Mouse (Mus musculus) cerebellum, adult 2 months (tissue): ENCODE data around the gene Dffa. TPM values are rescaled to one million over a fixed set of nuclear protein-coding genes. Genes with fewer than 3 reads are reported as not detected.

Experiments
- DNase-seq, 2 experiments: peaks; one replicate each; pipeline ENCODE4 v3.0.0; 2021
- H3K27ac ChIP-seq: fragments of 200-500 bp; 2 replicates; pipeline ENCODE4 v1.5.1; 2012; ENCODE audit warnings: low read length, control low read depth, inconsistent platforms; ENCODE audit not compliant: insufficient read depth
- H3K27me3 ChIP-seq: fragments of 200-500 bp; 2 replicates; pipeline ENCODE4 v1.6.1; 2012; ENCODE audit warnings: inconsistent platforms, mild to moderate bottlenecking, low read length, moderate library complexity; ENCODE audit not compliant: control insufficient read depth, insufficient read depth
- H3K4me1 ChIP-seq: fragments of 200-500 bp; 2 replicates; pipeline ENCODE4 v1.6.1; 2011; ENCODE audit warnings: low read length; ENCODE audit not compliant: control insufficient read depth, insufficient read depth
- H3K4me3 ChIP-seq: fragments of 200-500 bp; replicated peaks from 2 replicates; pipeline ENCODE3; 2011; ENCODE audit warnings: mild to moderate bottlenecking, low read depth, low read length, control low read depth; ENCODE audit not compliant: insufficient read depth
- CTCF ChIP-seq: fragments of 200-500 bp; IDR thresholded peaks from 2 replicates; pipeline ENCODE4 v1.5.1; 2011; ENCODE audit warnings: low read depth, mild to moderate bottlenecking, control low read depth, low read length, moderate library complexity, borderline replicate concordance; ENCODE audit not compliant: insufficient read depth
- POLR2A ChIP-seq: fragments of 200-500 bp; IDR thresholded peaks from 2 replicates; pipeline ENCODE4 v1.6.1; 2011; ENCODE audit warnings: low read length, control low read depth, borderline replicate concordance; ENCODE audit not compliant: insufficient read depth
- WGBS: fragments of 180-500 bp; shearing (Covaris S2); methylation state at CpG from one replicate; pipeline ENCODE4 v1.1.7; 2018; 5-methylcytosine and 5-hydroxymethylcytosine counted together
- polyA plus RNA-seq: library from polyadenylated mRNA; depleted of rRNA; stranded (reverse); fragments of >200 nt; gene quantifications from 2 replicates; pipeline ENCODE4 v1.2.3, GENCODE M21; 2012; rRNA removed

Dffa gene
- 60.3 and 72.7 TPM in 2 replicates for polyA plus RNA-seq

DNA sequence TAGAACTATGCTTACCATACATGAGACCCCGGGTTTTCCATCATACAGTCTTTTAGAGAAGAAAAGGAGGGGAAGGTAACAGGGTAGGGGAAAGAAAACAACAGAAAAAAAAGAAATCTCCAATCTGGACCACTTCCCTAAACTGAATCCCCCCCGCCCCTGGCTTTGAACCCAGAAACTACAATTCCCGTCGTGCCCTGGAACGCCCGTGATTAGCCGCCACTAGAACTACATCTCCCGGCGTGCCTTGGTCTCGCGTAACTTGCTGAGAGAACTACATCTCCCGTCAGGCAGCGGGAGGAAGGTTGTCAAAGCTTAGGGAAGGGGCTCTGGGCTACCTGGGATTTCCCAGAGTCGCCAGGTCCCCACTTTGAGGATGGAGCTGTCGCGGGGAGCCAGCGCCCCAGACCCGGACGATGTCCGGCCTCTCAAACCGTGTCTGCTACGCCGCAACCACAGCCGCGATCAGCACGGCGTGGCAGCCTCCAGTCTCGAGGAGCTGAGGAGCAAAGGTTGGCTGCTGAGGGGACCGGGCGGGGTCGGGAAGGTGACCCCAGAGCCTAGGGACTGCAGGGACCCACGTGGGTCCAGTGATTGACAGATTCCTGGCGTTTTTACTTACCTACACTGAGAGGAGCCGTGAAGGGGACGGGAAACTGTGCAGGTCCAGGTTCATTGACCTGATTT lies at the start of gene Dffa:
TSS of gene Dffa (plus strand) at position 272 of the 687 bp plus-strand sequence.
- under 1% methylated on average over 35 of the region's 35 CpGs for WGBS
- DNase-seq: peak; percentile 93 to 94
- Histone ChIP-seq H3K4me3 (peak within 1 kb of the TSS; percentile 92), H3K4me1 (peaks cover 3% of the 10 kb centered on the region; the same call in 1 of the 2 replicates), H3K27ac (0 out of 2 replicates have a peak within 1 kb of the TSS, but pooled peaks have one; percentile 49), H3K27me3 (no peaks in the 10 kb centered on the region)
- TF ChIP-seq CTCF: no peak
- TF ChIP-seq POLR2A: peak; percentile 73; the same call in 1 of the 2 replicates

DNA sequence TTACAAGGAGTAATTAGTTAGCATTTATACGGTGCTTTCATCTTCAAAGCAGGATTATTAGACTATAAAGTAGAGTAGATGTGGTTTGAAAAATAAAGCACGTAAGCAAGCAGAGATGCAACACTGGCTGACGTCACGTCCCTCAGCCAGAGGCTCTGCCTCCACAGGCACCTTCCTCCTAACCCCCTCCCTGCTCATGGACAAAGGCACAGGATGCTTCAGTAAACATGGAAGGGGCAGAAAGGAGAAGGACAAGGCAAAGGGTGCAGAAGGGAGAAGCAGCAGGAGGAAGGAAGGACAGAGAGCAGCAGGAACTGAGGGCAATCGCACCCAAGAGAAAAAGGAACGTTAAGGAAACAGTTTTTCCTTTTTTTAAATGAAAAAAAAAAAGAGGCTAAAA lies 48.1 kb upstream of the Dffa start:
- DNase-seq: no peak
- Histone ChIP-seq H3K27me3 (no peaks in the 10 kb centered on the region), H3K4me3 (no peak overlapping the region), H3K4me1 (peaks cover 3% of the 10 kb centered on the region; the same call in 1 of the 2 replicates), H3K27ac (no peak overlapping the region)
- WGBS: 86% methylated on average over 6 of the region's 6 CpGs
- TF ChIP-seq CTCF: no peak
- no peak for TF ChIP-seq POLR2A

DNA sequence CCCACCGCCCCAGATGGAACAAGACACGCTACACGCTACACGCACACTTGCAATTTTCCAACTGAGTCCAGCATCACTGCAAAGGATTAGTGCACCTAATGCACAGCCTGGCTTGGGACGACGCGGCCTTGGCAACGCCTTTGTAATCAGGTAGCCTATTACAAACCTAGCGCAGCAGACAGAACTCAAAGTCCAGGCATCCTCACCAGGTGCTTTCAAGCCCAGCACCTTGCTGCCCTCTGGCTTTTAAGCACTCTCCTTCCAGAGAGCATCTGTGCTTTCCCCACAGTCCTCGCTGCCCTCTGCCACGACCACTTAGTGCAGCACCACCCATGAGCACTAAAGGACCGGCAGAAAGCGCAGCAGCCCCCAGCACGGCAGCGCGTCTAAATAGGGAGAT lies 47.0 kb upstream of the Dffa start:
- H3K27ac ChIP-seq: no peak overlapping the region
- no peaks in the 10 kb centered on the region for H3K27me3 ChIP-seq
- DNase-seq: no peak
- no peak overlapping the region for H3K4me3 ChIP-seq
- TF ChIP-seq POLR2A (no peak), CTCF (no peak)
- 88% methylated on average over 16 of the region's 16 CpGs for WGBS
- H3K4me1 ChIP-seq: peaks cover 8% of the 10 kb centered on the region

DNA sequence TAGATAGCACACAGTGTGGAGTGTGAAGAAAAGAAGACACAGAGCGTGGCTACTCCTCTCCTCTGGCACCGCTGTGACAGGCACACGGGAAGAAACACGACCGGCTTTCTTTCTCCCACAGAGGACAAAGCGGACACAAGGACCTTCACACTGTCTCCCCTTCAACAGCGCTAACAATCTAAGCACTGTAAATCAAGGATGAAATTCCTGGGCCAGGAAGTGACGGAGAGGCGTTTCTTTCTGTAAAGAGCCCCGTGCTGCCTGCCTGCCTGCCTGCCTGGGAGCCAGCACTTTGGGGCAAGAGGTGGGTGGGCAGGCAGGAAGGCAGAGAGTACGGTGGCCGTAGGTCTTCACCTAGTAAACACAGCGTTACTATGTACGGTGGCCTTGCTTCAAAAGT lies 46.5 kb upstream of the Dffa start:
- Histone ChIP-seq H3K4me1 (peaks cover 8% of the 10 kb centered on the region), H3K4me3 (no peak overlapping the region), H3K27ac (no peak overlapping the region), H3K27me3 (no peaks in the 10 kb centered on the region)
- 80% methylated on average over 14 of the region's 14 CpGs for WGBS
- DNase-seq: no peak
- TF ChIP-seq CTCF (no peak), POLR2A (no peak)

DNA sequence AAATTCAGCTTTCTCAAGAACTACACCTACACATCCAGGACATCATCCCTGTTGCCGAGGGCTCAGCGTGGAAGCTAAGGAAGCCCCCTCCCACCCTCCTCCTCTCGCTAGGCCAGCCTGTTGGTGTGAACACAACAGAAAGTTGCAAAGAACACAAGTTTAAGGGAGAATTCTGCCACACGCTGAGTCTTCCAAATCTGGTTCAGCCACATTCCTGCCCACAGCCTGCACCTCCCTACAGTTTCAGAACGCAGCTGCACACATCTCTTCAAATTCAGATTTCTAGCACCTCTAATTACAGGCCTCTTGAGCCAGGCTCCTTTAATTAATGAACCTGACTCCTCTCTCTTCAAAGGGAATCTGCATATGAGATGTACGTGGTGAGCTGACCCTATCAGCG lies 45.6 kb upstream of the Dffa start:
- H3K4me1 ChIP-seq: peaks cover 8% of the 10 kb centered on the region
- H3K27ac ChIP-seq: no peak overlapping the region
- H3K4me3 ChIP-seq: no peak overlapping the region
- H3K27me3 ChIP-seq: no peaks in the 10 kb centered on the region
- no peak for TF ChIP-seq POLR2A
- TF ChIP-seq CTCF: no peak
- DNase-seq: no peak
- WGBS: 95% methylated on average over 7 of the region's 7 CpGs

DNA sequence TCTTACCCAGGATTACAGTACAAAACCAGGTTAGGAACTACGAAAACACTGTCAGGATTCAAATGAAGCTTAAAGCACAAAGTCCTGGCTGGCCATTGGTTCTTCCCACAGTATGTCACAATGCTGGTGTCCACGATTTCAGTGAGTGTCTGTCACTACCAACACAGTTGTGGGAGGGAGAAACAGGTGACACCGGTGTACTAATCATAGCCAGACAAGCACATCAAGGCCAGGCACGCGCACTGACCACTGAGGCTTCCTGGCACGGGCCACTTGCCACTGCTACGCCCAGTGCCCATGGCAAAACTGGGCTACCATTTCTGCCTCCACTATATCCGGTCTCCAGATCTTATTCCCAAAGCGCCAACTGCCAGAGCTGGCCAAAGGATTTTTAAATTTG lies 44.2 kb upstream of the Dffa start:
- Histone ChIP-seq H3K27ac (no peak overlapping the region), H3K27me3 (no peaks in the 10 kb centered on the region), H3K4me1 (peaks cover 8% of the 10 kb centered on the region), H3K4me3 (no peak overlapping the region)
- no peak for DNase-seq
- WGBS: 78% methylated on average over 9 of the region's 9 CpGs
- TF ChIP-seq POLR2A: no peak
- no peak for TF ChIP-seq CTCF

DNA sequence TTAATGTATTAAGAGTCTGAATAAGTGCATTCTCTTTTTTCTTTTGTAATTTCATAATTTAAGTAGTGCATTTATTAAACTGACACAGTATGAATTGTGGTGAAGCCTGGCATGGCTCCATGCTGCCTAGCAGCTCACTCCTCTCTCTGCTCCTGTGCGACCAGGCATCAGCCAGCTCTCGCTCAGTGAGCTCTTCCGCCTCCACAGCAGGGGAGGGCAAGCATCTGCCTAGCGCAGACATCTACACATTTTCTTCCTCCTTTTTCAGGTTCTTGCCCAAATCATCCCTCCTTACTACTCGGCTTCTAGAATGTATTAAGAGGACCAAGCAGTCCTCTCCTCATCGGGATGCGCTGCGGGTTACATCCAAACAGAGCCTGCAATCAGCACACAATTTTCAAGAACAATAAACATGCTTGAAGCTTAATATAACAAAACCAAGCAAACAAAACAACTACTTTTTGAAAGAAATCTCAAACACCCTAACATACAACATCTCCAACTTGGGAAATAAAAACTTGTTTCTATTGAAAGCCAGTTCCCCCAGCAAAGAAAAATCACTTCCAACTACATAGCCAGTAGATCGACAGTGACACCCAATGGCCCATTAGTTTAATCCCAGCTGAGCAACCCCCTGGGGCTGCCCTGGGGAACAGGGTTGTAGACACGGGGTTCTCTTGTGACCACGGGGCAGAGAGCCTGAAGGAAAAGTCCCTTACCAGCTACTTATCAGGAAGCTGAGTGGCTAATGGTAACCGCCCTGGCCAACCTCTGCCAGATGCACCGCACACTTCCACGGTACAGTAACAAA lies 43.1 kb upstream of the Dffa start:
- Histone ChIP-seq H3K4me1 (peaks cover 8% of the 10 kb centered on the region), H3K27me3 (no peaks in the 10 kb centered on the region), H3K27ac (no peak overlapping the region), H3K4me3 (no peak overlapping the region)
- peak; percentile 27 to 33 for DNase-seq
- WGBS: 38% methylated on average over 14 of the region's 14 CpGs
- no peak for TF ChIP-seq POLR2A
- TF ChIP-seq CTCF: no peak

DNA sequence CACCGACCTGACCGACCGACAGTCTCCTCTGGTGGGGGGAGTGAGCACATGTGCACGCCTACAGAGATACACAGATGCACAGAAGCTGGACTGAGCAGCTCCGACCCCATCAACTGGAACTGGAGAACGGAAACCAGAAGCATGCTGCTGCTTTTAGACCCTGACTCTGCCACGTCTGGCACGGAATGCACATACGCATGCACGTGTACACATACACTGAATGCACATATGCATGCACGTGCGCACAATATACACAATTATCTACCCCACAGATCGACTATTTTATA lies 42.6 kb upstream of the Dffa start:
- DNase-seq: no peak
- Histone ChIP-seq H3K4me3 (no peak overlapping the region), H3K27me3 (no peaks in the 10 kb centered on the region), H3K27ac (no peak overlapping the region), H3K4me1 (peaks cover 9% of the 10 kb centered on the region)
- whole genome bisulfite sequencing: 78% methylated on average over 13 of the region's 13 CpGs
- TF ChIP-seq CTCF (no peak), POLR2A (no peak)
